Mouse (Mus musculus): ENCODE data around the gene Lrp4.
A peak's percentile ranks its signal among the peaks of the same experiment; 100 is the strongest.

Gene Lrp4

GRCm38 (mm10) chr2:91454434-91454833, 2.9 kb upstream of the Lrp4 start:
- DNase-seq = no peak

- no peak for DNase-seq
Measured at GRCm38 (mm10) chr2:91455826-91456225, 1.5 kb upstream of the Lrp4 start.

GRCm38 (mm10) chr2:91456491-91457100, 715 bp upstream of the Lrp4 start:
- no peak for DNase-seq

- DNase-seq = no peak
Measured at GRCm38 (mm10) chr2:91457656-91458251, 443 bp downstream of the Lrp4 start.

- DNase-seq = no peak
Measured at GRCm38 (mm10) chr2:91458252-91458672, 951 bp downstream of the Lrp4 start.

GRCm38 (mm10) chr2:91458673-91459391, 1.5 kb downstream of the Lrp4 start:
- no peak for DNase-seq

- no peak for DNase-seq
Measured at GRCm38 (mm10) chr2:91460076-91460475, 2.8 kb downstream of the Lrp4 start.

- no peak for DNase-seq
Measured at GRCm38 (mm10) chr2:91460771-91461170, 3.5 kb downstream of the Lrp4 start.

- DNase-seq = no peak
Measured at GRCm38 (mm10) chr2:91461341-91461740, 4.0 kb downstream of the Lrp4 start.

- DNase-seq = no peak
Measured at GRCm38 (mm10) chr2:91462196-91462595, 4.9 kb downstream of the Lrp4 start.

GRCm38 (mm10) chr2:91462681-91463080, 5.4 kb downstream of the Lrp4 start:
- DNase-seq = no peak

GRCm38 (mm10) chr2:91465934-91466333, 8.6 kb downstream of the Lrp4 start:
- no peak for DNase-seq

- no peak for DNase-seq
Measured at GRCm38 (mm10) chr2:91467613-91468012, 10.3 kb downstream of the Lrp4 start.

GRCm38 (mm10) chr2:91470055-91470647, 12.8 kb downstream of the Lrp4 start:
- no peak for DNase-seq

GRCm38 (mm10) chr2:91474358-91474757, 17.0 kb downstream of the Lrp4 start:
- DNase-seq = no peak

- no peak for DNase-seq
Measured at GRCm38 (mm10) chr2:91475791-91476190, 18.5 kb downstream of the Lrp4 start.

GRCm38 (mm10) chr2:91476251-91476661, 18.9 kb downstream of the Lrp4 start:
- DNase-seq = no peak

- no peak for DNase-seq
Measured at GRCm38 (mm10) chr2:91476841-91477240, 19.5 kb downstream of the Lrp4 start.

- DNase-seq = no peak
Measured at GRCm38 (mm10) chr2:91480399-91480801, 23.1 kb downstream of the Lrp4 start.

GRCm38 (mm10) chr2:91480805-91481514, 23.6 kb downstream of the Lrp4 start:
- no peak for DNase-seq

GRCm38 (mm10) chr2:91484698-91485097, 27.4 kb downstream of the Lrp4 start:
- no peak for DNase-seq

- no peak for DNase-seq
Measured at GRCm38 (mm10) chr2:91485256-91485655, 27.9 kb downstream of the Lrp4 start.

GRCm38 (mm10) chr2:91487295-91487694, 30.0 kb downstream of the Lrp4 start:
- peak; percentile 30 for DNase-seq

Data from thymus, postnatal 25 days (tissue).